ENCODE assay signal across 14 mouse cellular contexts in genomic region chr1:75369360-75369983, GRCm38 (mm10). TPM values are rescaled to one million over a fixed set of nuclear protein-coding genes. Genes with fewer than 3 reads are reported as not detected.
DNase-seq lines count a peak whose midpoint lies in the region; ATAC-seq and TF ChIP-seq lines count a peak whose summit lies in the region.
"Had no signal": no experiment of that assay in that cellular context is flagged by ENCODE, and none has a peak within 500 bp of the region (broad histone marks: within the 10 kb centered on the region; RNA-seq: fewer than 3 reads in every experiment).

No protein-coding gene starts in this region.

- intact Hi-C loops in heart, postnatal 25 days (cut with DNase I) = no loop called here

- peak overlapping the region; percentile 73 for H3K27ac ChIP-seq in heart, embryonic 13.5 days (replicated peaks)
- H3K27ac ChIP-seq in ES-E14 (ENCODE audit: insufficient read depth, low read depth, low read length, poor library complexity, severe bottlenecking) = no peak overlapping the region
- H3K27ac ChIP-seq: embryonic facial prominence, embryonic 15.5 days; limb, embryonic 15.5 days had no signal

- H3K27me3 ChIP-seq in heart, embryonic 13.5 days (replicated peaks) = peaks cover 8% of the 10 kb centered on the region
- H3K27me3 ChIP-seq: CH12.LX; embryonic facial prominence, embryonic 15.5 days had no signal

- peaks cover 35% of the 10 kb centered on the region for H3K36me3 ChIP-seq in heart, embryonic 13.5 days
- H3K36me3 ChIP-seq in ES-E14 (ENCODE audit: control insufficient read depth, insufficient read depth, low read length, poor library complexity, severe bottlenecking) = no peaks in the 10 kb centered on the region
- H3K36me3 ChIP-seq: embryonic facial prominence, embryonic 15.5 days; limb, embryonic 15.5 days had no signal

- 31% methylated on average over 25 of the region's 25 CpGs for WGBS in heart, embryonic 13.5 days

- peak overlapping the region; percentile 58 for H3K4me2 ChIP-seq in heart, embryonic 13.5 days
- H3K4me2 ChIP-seq: embryonic facial prominence, embryonic 15.5 days; limb, embryonic 15.5 days had no signal

- no peaks in the 10 kb centered on the region for H3K9me3 ChIP-seq in heart, embryonic 13.5 days
- H3K9me3 ChIP-seq in ES-E14 (ENCODE audit: control insufficient read depth, insufficient read depth, low read depth, low read length) = no peaks in the 10 kb centered on the region
- H3K9me3 ChIP-seq: embryonic facial prominence, embryonic 15.5 days; limb, embryonic 15.5 days had no signal

- peaks cover 54% of the 10 kb centered on the region for H3K4me1 ChIP-seq in heart, embryonic 13.5 days
- H3K4me1 ChIP-seq in ES-E14 (ENCODE audit: control insufficient read depth in 2 of 2, insufficient read depth in 2 of 2, low read length in 2 of 2, poor library complexity in 1 of 2) = peaks cover 0 to 14% of the 10 kb centered on the region in 2 experiments; a peak in 2 of 4 replicates

- DNase-seq in heart, postnatal 25 days (ENCODE audit: low spot score) = no peak
- no peak for DNase-seq in ES-E14 (ENCODE audit: low read depth, low spot score)
- peak; percentile 52 to 62 for DNase-seq in cerebellum, postnatal 14 days
- DNase-seq in kidney, postnatal 25 days = peak; percentile 28 to 54
- no peak for DNase-seq in neural tube, embryonic 10.5 days (ENCODE audit: extremely low spot score, low spot score)
- DNase-seq: layer of hippocampus, postnatal 36 days; right cerebral cortex, postnatal 4 days had no signal

- ATAC-seq in heart, embryonic 13.5 days (ENCODE audit: extremely low read depth, insufficient number of reproducible peaks, low FRiP score, low TSS enrichment) = no peak
- ATAC-seq in megakaryocyte, adult 5-6 weeks (ENCODE audit: poor library complexity, severe bottlenecking) = no peak
- ATAC-seq: forebrain, embryonic 16.5 days had no signal

- H3K9ac ChIP-seq in heart, embryonic 13.5 days = peak overlapping the region; percentile 71
- H3K9ac ChIP-seq in ES-E14 (ENCODE audit: insufficient read depth, low read depth, low read length, poor library complexity, severe bottlenecking) = peak overlapping the region; percentile 26; the same call in 1 of the 2 replicates
- H3K9ac ChIP-seq: embryonic facial prominence, embryonic 15.5 days; limb, embryonic 15.5 days had no signal

- H3K4me3 ChIP-seq in heart, embryonic 13.5 days = peak overlapping the region; percentile 10; the same call in 1 of the 2 replicates
- H3K4me3 ChIP-seq in ES-E14 (ENCODE audit: insufficient read depth in 1 of 2, low read depth in 1 of 2, low read length in 2 of 2, poor library complexity in 1 of 2, severe bottlenecking in 1 of 2) = 0 out of 4 replicates have a peak overlapping the region, but pooled peaks of 1 of the 2 experiments have one; percentile 43
- H3K4me3 ChIP-seq: embryonic facial prominence, embryonic 15.5 days; limb, embryonic 15.5 days had no signal

- in situ Hi-C loops in ES-E14 (cut with MboI; ENCODE audit: low sequenced_read_pairs in 2 of 2, unreplicated experiment in 2 of 2) = no loop called here

TF ChIP-seq in ES-E14, 5 proteins besides CTCF, POLR2A, EP300 and RAD21:
- TF ChIP-seq MAFK (IDR thresholded peaks at IDR 0.05; ENCODE audit: insufficient read depth, low read depth, low read length) = no peak
- no peak for TF ChIP-seq CHD2 (IDR thresholded peaks at IDR 0.05; ENCODE audit: low read depth, low read length)
- no peak for TF ChIP-seq HCFC1 (IDR thresholded peaks at IDR 0.05; ENCODE audit: borderline replicate concordance, insufficient read depth, low read length)
- TF ChIP-seq ZC3H11A (IDR thresholded peaks at IDR 0.05; ENCODE audit: borderline replicate concordance, low read depth, low read length) = no peak

RNA-seq across cellular contexts. Expression of gene Speg, which starts 5.6 kb away (rescaled TPM):
- 55.1 and 58.8 TPM in 2 replicates for polyA plus RNA-seq in heart, embryonic 13.5 days (2015; fragmentation: Nextera tagmentation; extraction: Ambion mirVana)
- total RNA-seq in heart, postnatal 25 days (2021) = 100 to 1,000 TPM; 141 to 144 TPM
- 16.9 and 31.2 TPM in 2 replicates for total RNA-seq in ES-E14 (2012; rRNA removed)
- total RNA-seq in megakaryocyte, adult 5-6 weeks (2015) = not detected in 2 replicates
- total RNA-seq in megakaryocyte, adult 5-6 weeks (2017) = 0.11 TPM in 1 of 2 replicates, not detected in the other
- total RNA-seq: monocyte, adult 5-6 weeks had no signal

RNA-seq across cellular contexts. Expression of gene Des, which starts 9.3 kb away (rescaled TPM):
- 393 and 426 TPM in 2 replicates for polyA plus RNA-seq in heart, embryonic 13.5 days (2015; fragmentation: Nextera tagmentation; extraction: Ambion mirVana)
- total RNA-seq in heart, postnatal 25 days (2021) = 1,000 to 10,000 TPM; 1,261 to 1,294 TPM
- 10.8 and 19.4 TPM in 2 replicates for total RNA-seq in ES-E14 (2012; rRNA removed)
- not detected in 2 replicates for total RNA-seq in megakaryocyte, adult 5-6 weeks (2015)
- not detected in 2 replicates for total RNA-seq in megakaryocyte, adult 5-6 weeks (2017)
- total RNA-seq: monocyte, adult 5-6 weeks had no signal

RNA-seq across cellular contexts. Expression of gene Dnpep, which starts 51.7 kb away (rescaled TPM):
- 115 and 121 TPM in 2 replicates for polyA plus RNA-seq in heart, embryonic 13.5 days (2015; fragmentation: Nextera tagmentation; extraction: Ambion mirVana)
- 10 to 100 TPM; 81.8 to 82.7 TPM for total RNA-seq in heart, postnatal 25 days (2021)
- total RNA-seq in ES-E14 (2012; rRNA removed) = 67.1 and 75.5 TPM in 2 replicates
- total RNA-seq in megakaryocyte, adult 5-6 weeks (2015) = 26.2 and 32.0 TPM in 2 replicates
- total RNA-seq in megakaryocyte, adult 5-6 weeks (2017) = 31.1 and 35.9 TPM in 2 replicates

Comparison
In these comparisons a context has a peak if more than half of its experiments do, and no peak if none do; other contexts are left out.
1. DNase-seq: peak in cerebellum, postnatal 14 days (2 of 2) and kidney, postnatal 25 days (2 of 2); none in heart, postnatal 25 days (single experiment), ES-E14 (single experiment) and neural tube, embryonic 10.5 days (single experiment).
2. RNA of gene Speg, which starts 5.6 kb away (total RNA-seq): 141 to 144 TPM in heart, postnatal 25 days and 16.9 to 31.2 TPM in ES-E14; 0.11 TPM in megakaryocyte, adult 5-6 weeks; every median in the first group is over 10 times any median in the second.
3. RNA of gene Des, which starts 9.3 kb away (total RNA-seq): 1,261 to 1,294 TPM in heart, postnatal 25 days; 10.8 to 19.4 TPM in ES-E14 and not detected in megakaryocyte, adult 5-6 weeks; every median in the first group is over 10 times any median in the second.